Mouse (Mus musculus) cerebellum, adult (tissue): Measurements from ENCODE around the gene Vil1.

Experiments used
- ATAC-seq: cut with Nextera tagmentation; 2 replicates; pipeline ENCODE4 v1.9.2; 2017; ENCODE audit warnings: mild to moderate bottlenecking, moderate library complexity, mixed read lengths; ENCODE audit not compliant: insufficient number of reproducible peaks, low FRiP score, low TSS enrichment

The Vil1 gene

DNA sequence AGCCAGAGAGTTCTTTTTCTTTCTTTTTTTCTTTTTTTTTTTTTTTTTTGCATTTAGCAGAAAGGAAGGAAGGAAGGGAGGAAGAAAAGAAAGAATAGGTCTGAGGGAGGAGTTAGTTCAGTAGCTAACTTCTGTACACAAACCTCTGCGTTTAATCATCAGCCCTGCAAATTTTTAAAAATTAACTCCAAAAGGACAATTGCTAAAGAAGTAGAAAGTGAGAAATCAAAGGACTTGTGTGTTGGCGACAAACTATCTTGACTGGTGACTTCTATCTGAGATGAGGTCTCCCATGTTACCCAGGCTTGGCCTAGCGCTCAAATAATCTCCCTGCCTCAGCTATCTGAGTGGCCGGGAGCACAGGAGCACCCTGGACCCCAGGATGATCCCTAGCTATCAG, 5.0 kb upstream of the Vil1 start:
- ATAC-seq = no peak

GRCm38 (mm10) chr1:74411753-74412325, 2.7 kb downstream of the Vil1 start:
- no peak for ATAC-seq

DNA sequence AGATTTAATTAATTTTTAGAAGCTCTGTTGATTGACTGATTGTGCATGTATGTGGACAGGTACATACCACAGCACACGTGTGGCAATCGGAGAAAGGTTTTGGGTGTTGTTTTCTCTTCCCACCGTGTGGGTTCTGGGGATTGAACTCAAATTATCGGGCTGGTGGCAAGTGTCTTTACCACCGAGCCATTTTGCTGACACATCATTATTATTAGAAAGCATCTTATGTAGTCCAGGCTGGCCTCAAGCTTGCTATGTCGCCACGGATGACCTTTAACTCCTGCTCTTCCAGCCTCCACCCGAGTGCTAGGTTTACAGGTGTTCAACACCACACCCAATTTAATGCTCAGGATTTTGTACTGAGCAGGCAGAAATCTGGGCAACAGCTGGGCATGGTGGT, 3.5 kb downstream of the Vil1 start:
- ATAC-seq = no peak

GRCm38 (mm10) chr1:74415143-74415542, 6.0 kb downstream of the Vil1 start:
- ATAC-seq = peak; percentile 53; the same call in 1 of the 2 replicates

GRCm38 (mm10) chr1:74418747-74419439, 9.7 kb downstream of the Vil1 start:
- ATAC-seq = no peak

DNA sequence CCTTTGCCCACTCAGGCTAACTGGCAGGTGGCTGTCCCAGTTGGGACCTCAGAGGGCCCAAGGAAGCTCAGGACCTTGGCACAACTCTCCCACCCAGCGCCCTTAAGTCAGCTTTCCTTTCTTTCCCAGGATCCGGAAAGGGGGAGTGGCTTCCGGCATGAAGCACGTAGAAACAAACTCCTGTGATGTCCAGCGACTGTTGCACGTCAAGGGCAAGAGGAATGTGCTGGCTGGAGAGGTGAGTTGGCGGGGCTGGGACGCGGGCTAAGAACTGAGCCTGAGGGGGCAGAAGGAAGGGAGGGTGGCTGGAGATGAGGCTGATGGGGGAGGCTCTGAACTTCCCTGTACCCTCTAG, 10.2 kb downstream of the Vil1 start:
- no peak for ATAC-seq

GRCm38 (mm10) chr1:74423147-74423546, 14.0 kb downstream of the Vil1 start:
- ATAC-seq = no peak

- ATAC-seq = no peak
Measured at GRCm38 (mm10) chr1:74425845-74426244, 16.7 kb downstream of the Vil1 start.

- no peak for ATAC-seq
Measured at GRCm38 (mm10) chr1:74433220-74433619, 24.0 kb downstream of the Vil1 start.

DNA sequence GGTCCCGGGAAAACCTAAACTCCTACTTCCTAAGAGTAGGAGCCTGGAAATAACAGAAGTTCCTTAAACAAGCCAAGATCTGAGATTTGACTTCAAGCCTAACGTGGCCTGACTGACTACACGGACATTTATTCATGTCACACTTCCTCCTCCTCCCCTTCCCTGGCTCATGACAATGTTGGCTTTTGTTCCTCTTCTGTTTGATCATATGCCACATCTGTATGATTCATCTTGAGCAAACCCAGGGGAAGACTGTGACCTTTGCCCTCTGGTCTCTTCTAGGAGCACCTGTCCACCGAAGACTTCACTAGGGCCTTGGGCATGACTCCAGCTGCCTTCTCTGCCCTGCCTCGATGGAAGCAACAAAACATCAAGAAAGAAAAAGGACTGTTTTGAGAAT, 25.4 kb downstream of the Vil1 start:
- no peak for ATAC-seq

DNA sequence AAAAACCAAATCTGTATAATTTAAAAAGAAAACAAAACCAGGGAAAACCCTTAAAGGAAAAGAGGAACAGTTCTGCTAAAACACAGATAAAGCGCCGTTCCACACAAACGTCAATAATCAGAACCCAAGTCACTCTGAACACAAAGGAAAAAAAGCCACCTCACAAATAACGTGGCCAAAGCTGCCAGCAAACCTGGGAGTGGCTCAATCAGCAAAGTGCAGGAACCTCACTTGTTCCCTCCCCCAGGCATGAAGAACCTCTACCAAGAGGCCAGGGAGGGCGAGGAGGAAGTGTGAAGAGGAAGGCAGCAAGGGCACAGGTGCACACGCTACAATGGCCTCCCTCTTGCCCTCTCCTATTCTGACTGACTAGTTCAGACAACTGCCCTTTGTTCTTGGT, 26.4 kb downstream of the Vil1 start:
- ATAC-seq = no peak

DNA sequence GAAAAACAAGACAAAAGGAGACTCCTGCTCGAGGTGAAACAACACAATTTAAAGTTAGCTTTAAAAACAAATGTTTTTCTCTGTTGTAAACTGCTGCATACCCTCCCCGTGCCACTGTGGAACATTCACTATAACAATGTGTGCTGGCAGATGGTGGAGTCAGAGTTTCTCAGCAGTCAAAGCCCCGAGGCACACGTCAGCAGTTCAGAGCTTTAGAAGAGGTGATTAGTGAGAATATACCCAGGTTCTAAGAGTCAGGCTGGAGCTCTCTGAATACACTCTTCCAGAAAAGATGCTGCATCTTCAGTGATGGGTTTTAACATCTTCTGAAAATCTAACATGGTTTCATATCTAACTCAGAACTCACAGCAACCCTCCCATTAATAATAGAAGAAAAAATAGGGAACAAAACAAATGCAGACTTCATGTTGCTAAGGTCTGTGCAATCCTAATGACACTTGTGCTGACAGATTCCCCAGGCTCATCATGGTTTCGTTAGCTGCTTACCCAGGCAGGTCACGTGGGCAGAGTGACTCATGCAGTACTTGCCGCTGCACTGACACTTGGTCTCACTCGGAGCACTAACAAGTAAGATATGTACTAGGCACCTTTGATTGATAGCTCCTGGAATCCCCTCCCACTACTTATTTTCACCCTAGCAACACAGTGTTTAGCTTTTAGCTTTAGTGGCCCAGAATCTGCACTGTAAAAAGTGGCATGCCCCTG, 28.7 kb downstream of the Vil1 start:
- ATAC-seq = no peak

- no peak for ATAC-seq
Measured at GRCm38 (mm10) chr1:74439166-74439876, 30.1 kb downstream of the Vil1 start.

- no peak for ATAC-seq
Measured at GRCm38 (mm10) chr1:74444538-74444937, 35.4 kb downstream of the Vil1 start.

GRCm38 (mm10) chr1:74452611-74453045, 43.5 kb downstream of the Vil1 start:
- ATAC-seq = no peak

GRCm38 (mm10) chr1:74460273-74460672, 51.1 kb downstream of the Vil1 start:
- ATAC-seq = no peak
